Mouse (Mus musculus): Measurements from ENCODE around the gene Dnajc17. TPM values are rescaled to one million over a fixed set of nuclear protein-coding genes. Genes with fewer than 3 reads are reported as not detected.

The Dnajc17 gene
- polyA plus RNA-seq, 1 experiment = 7.1 TPM

DNA sequence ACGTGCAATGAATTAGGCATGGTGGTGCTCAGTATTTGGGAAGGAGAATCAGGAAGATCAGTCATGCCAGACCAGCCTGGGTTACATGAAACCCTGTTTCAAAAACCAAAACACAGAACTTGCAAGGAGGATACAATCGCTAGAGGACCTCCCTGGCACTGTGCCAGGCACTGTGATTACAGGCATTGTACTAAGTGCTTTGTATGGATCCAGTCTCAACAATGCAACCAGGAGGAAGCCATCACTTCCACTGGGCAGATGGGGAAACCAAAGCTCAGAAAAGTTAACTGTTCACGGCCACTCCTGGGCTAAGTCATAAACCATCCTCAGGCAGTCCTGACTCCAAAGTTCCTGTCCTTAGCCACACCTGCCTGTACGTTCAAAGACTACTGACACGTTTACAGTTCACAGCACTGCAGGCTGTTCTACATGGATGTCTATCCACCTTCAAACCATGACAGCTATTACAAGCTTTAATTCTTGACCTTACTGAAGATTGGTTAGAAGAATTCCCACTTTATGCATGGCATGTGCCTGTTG lies 5.6 kb downstream of the Dnajc17 start:
- no peaks in the 10 kb centered on the region for H3K36me3 ChIP-seq (ENCODE audit: control insufficient read depth, insufficient read depth, low read length)
- 83% methylated on average over 5 of the region's 5 CpGs for WGBS
- H3K27me3 ChIP-seq (ENCODE audit: control insufficient read depth, insufficient read depth, low read length) = no peaks in the 10 kb centered on the region
- no peak for DNase-seq
- H3K27ac ChIP-seq (ENCODE audit: control insufficient read depth, insufficient read depth, low read length) = no peak overlapping the region
- H3K4me1 ChIP-seq (replicated peaks; ENCODE audit: control insufficient read depth, insufficient read depth, low read length) = peaks cover 2% of the 10 kb centered on the region
- no peak overlapping the region for H3K4me3 ChIP-seq (ENCODE audit: control insufficient read depth, insufficient read depth, low read length)
- TF ChIP-seq CTCF (IDR thresholded peaks at IDR 0.05; ENCODE audit: borderline replicate concordance, control insufficient read depth, extremely low read depth, insufficient read depth, low read length, poor library complexity) (no peak), POLR2A (IDR thresholded peaks at IDR 0.05; ENCODE audit: control insufficient read depth, extremely low read depth, insufficient read depth, low read length, poor library complexity) (no peak)

DNA sequence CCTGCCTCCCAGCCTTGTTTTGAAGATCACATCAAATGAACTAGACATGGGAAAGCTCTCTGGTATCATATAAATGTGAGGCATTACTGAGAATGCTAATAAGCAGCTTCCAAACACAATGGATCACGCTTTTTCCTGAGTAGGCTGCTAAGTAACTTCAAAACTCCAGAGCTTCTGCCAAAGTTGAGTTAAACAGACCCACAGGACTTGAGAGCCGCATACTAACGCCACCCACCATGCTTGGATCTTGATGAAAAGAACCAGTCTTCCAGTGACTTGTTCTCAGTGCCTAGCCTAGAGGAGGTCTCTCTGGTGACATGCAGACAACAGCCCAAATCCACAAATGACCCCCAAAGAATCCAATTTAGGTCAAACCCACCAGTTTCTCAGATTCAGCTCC lies 9.7 kb downstream of the Dnajc17 start:
- no peak overlapping the region for H3K4me3 ChIP-seq (ENCODE audit: control insufficient read depth, insufficient read depth, low read length)
- H3K27ac ChIP-seq (ENCODE audit: control insufficient read depth, insufficient read depth, low read length) = no peak overlapping the region
- DNase-seq = no peak
- H3K4me1 ChIP-seq (replicated peaks; ENCODE audit: control insufficient read depth, insufficient read depth, low read length) = peaks cover 5% of the 10 kb centered on the region
- H3K36me3 ChIP-seq (ENCODE audit: control insufficient read depth, insufficient read depth, low read length) = no peaks in the 10 kb centered on the region
- H3K27me3 ChIP-seq (ENCODE audit: control insufficient read depth, insufficient read depth, low read length) = no peaks in the 10 kb centered on the region
- 95% methylated on average over 3 of the region's 3 CpGs for WGBS
- TF ChIP-seq CTCF (IDR thresholded peaks at IDR 0.05; ENCODE audit: borderline replicate concordance, control insufficient read depth, extremely low read depth, insufficient read depth, low read length, poor library complexity) (no peak), POLR2A (IDR thresholded peaks at IDR 0.05; ENCODE audit: control insufficient read depth, extremely low read depth, insufficient read depth, low read length, poor library complexity) (no peak)

DNA sequence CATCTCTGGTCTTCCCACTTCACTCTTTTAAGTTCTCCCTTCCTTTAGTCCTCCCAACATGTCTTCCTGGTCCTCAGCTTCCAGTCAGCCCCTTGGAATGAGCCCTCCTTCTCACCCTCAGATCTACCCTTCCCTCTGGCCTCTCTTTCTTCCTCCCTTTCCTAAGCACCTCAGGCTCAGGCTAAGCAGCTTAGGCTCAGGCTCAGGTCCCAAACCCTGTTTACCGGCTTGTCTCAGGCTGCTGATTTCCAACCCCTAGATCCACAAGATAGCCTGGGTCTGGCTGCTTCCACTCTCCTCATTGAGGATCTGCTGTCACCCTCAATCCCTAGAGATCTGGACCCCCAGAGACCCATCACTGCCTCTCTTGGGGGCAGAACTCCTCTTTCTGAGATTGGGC lies 10.5 kb downstream of the Dnajc17 start:
- no peak for DNase-seq
- Histone ChIP-seq H3K27me3 (ENCODE audit: control insufficient read depth, insufficient read depth, low read length) (no peaks in the 10 kb centered on the region), H3K4me3 (ENCODE audit: control insufficient read depth, insufficient read depth, low read length) (no peak overlapping the region), H3K4me1 (replicated peaks; ENCODE audit: control insufficient read depth, insufficient read depth, low read length) (peaks cover 5% of the 10 kb centered on the region), H3K36me3 (ENCODE audit: control insufficient read depth, insufficient read depth, low read length) (no peaks in the 10 kb centered on the region), H3K27ac (ENCODE audit: control insufficient read depth, insufficient read depth, low read length) (no peak overlapping the region)
- TF ChIP-seq POLR2A (IDR thresholded peaks at IDR 0.05; ENCODE audit: control insufficient read depth, extremely low read depth, insufficient read depth, low read length, poor library complexity) = no peak
- WGBS = 94% methylated on average over 1 of the region's 1 CpGs

DNA sequence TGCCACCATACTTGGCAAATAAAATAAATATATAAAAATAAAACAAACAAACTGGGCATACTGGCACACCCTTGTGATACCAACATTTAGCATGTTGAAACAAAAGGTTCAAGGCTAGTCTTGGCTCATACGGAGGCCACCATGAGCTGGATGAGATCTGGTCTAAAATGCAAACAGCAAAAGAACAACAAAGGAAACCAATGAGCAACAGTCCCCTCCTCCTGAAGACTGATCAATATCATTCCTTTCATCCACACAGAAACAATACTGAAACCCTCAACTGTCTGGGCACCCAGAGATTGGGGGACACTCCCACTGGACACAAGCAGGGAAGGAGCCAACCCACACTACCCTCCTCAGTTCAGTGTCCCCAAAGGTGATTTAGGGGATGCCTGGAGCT lies 11.1 kb downstream of the Dnajc17 start:
- peaks cover 5% of the 10 kb centered on the region for H3K4me1 ChIP-seq (replicated peaks; ENCODE audit: control insufficient read depth, insufficient read depth, low read length)
- H3K27me3 ChIP-seq (ENCODE audit: control insufficient read depth, insufficient read depth, low read length) = no peaks in the 10 kb centered on the region
- no peak overlapping the region for H3K4me3 ChIP-seq (ENCODE audit: control insufficient read depth, insufficient read depth, low read length)
- TF ChIP-seq CTCF (IDR thresholded peaks at IDR 0.05; ENCODE audit: borderline replicate concordance, control insufficient read depth, extremely low read depth, insufficient read depth, low read length, poor library complexity) (no peak), POLR2A (IDR thresholded peaks at IDR 0.05; ENCODE audit: control insufficient read depth, extremely low read depth, insufficient read depth, low read length, poor library complexity) (no peak)
- WGBS = 96% methylated on average over 1 of the region's 1 CpGs
- no peaks in the 10 kb centered on the region for H3K36me3 ChIP-seq (ENCODE audit: control insufficient read depth, insufficient read depth, low read length)
- no peak for DNase-seq
- H3K27ac ChIP-seq (ENCODE audit: control insufficient read depth, insufficient read depth, low read length) = no peak overlapping the region

DNA sequence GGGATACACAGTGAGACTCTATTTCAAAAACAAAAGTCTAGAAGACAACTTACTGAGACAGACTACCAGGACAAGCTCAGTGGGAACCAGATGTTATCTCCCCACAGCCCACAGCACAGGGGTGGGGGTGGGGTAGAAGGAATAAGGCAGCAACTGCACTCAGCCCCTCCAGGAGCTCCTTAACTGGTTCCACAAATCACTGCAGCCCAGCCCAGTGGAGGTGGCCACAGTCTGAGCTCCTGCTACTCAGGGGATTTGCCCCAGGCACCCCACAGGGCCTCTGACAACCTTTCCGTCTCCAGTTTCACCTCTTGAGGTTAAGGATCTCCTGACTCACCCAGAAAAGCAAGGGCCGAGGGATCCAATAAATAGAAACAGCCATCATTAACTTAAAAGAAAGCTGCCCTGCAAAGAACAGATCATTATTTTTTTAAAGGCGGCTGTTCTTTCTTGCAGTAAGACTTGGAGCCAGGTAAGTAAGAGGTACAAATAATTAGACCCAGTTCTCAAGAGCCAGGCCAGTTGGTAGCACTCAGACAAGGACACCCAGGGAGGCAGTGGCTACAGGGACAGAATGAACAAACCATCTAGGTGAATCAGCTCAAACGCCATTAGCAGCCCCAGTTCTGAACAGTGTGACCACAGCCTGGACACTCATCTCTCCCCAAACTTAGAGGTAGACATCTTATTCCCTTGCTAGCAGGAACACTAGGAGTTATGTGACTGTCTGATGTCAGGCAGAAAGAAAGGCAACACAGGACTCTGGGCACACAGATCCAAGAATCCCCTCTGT lies 12.1 kb downstream of the Dnajc17 start:
- Histone ChIP-seq H3K4me1 (replicated peaks; ENCODE audit: control insufficient read depth, insufficient read depth, low read length) (peaks cover 3% of the 10 kb centered on the region), H3K27ac (ENCODE audit: control insufficient read depth, insufficient read depth, low read length) (no peak overlapping the region), H3K4me3 (ENCODE audit: control insufficient read depth, insufficient read depth, low read length) (no peak overlapping the region), H3K36me3 (ENCODE audit: control insufficient read depth, insufficient read depth, low read length) (no peaks in the 10 kb centered on the region), H3K27me3 (ENCODE audit: control insufficient read depth, insufficient read depth, low read length) (no peaks in the 10 kb centered on the region)
- WGBS = 87% methylated on average over 4 of the region's 4 CpGs
- no peak for TF ChIP-seq POLR2A (IDR thresholded peaks at IDR 0.05; ENCODE audit: control insufficient read depth, extremely low read depth, insufficient read depth, low read length, poor library complexity)
- no peak for TF ChIP-seq CTCF (IDR thresholded peaks at IDR 0.05; ENCODE audit: borderline replicate concordance, control insufficient read depth, extremely low read depth, insufficient read depth, low read length, poor library complexity)
- DNase-seq = no peak

DNA sequence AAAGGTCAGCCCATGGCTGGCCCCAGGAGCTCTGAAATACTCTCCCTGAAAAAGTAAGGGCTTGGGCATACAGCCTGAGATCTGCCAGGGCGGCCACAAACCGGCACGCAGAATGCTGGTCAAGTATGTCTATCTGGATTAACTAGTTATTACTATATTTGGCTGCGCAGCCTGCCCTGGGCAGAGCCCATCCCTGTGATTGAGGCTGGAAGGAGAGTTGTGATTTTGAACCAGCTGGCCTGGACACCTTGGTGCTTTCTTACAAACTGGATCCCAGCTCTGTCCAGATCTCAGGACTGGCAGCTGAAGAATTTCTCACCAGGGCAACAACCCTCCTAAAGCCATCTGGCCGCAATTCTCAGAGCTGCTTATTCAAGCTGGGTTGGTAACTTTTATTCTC lies 14.5 kb downstream of the Dnajc17 start:
- WGBS = 97% methylated on average over 5 of the region's 5 CpGs

More for the DNA sequence above, 14.5 kb downstream of the Dnajc17 start:
- H3K4me3 ChIP-seq (ENCODE audit: control insufficient read depth, insufficient read depth, low read length) = no peak overlapping the region
- H3K27ac ChIP-seq (ENCODE audit: control insufficient read depth, insufficient read depth, low read length) = no peak overlapping the region
- TF ChIP-seq POLR2A (IDR thresholded peaks at IDR 0.05; ENCODE audit: control insufficient read depth, extremely low read depth, insufficient read depth, low read length, poor library complexity) = no peak
- no peak for TF ChIP-seq CTCF (IDR thresholded peaks at IDR 0.05; ENCODE audit: borderline replicate concordance, control insufficient read depth, extremely low read depth, insufficient read depth, low read length, poor library complexity)
- peaks cover 4% of the 10 kb centered on the region for H3K4me1 ChIP-seq (replicated peaks; ENCODE audit: control insufficient read depth, insufficient read depth, low read length)
- no peaks in the 10 kb centered on the region for H3K36me3 ChIP-seq (ENCODE audit: control insufficient read depth, insufficient read depth, low read length)
- H3K27me3 ChIP-seq (ENCODE audit: control insufficient read depth, insufficient read depth, low read length) = no peaks in the 10 kb centered on the region
- no peak for DNase-seq

Measured in thymus, adult 2 months (tissue).